Mouse (Mus musculus): Measurements from ENCODE around the gene Fam217b. TPM values are rescaled to one million over a fixed set of nuclear protein-coding genes. Genes with fewer than 3 reads are reported as not detected.

Fam217b gene
- polyA plus RNA-seq, 1 experiment from 2014 or later: 4.7 TPM

DNA sequence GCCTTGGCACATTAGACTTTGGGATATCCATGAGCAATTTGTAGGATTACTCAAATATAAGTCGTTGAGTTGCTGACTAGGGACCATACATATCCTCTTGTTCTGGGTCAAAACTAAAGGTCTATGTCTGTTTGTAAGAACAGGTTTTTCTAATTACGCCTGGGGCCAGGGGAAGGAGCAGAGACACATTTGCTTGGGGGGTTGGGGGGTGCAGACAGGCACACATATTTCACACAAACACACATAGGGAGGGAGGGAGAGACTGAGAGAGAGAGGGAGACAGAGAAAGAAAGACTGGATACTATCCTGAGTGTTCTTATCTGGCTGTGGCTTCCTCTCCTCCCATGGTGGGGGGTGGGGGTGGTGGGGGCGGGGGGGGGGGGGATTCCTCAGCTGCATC, 7.9 kb downstream of the Fam217b start:
- no peaks in the 10 kb centered on the region for H3K9me3 ChIP-seq
- H3K4me3 ChIP-seq: no peak overlapping the region
- H3K27ac ChIP-seq (replicated peaks): peak overlapping the region; percentile 83
- peaks cover 11% of the 10 kb centered on the region for H3K36me3 ChIP-seq (replicated peaks)
- peak; percentile 65 for DNase-seq (ENCODE audit: low spot score)
- whole genome bisulfite sequencing: 13% methylated on average over 3 of the region's 3 CpGs
- peaks cover 6% of the 10 kb centered on the region; the same call in 1 of the 2 replicates for H3K27me3 ChIP-seq (replicated peaks; ENCODE audit: low read depth, poor library complexity, severe bottlenecking)
- H3K4me1 ChIP-seq: peaks cover 34% of the 10 kb centered on the region

DNA sequence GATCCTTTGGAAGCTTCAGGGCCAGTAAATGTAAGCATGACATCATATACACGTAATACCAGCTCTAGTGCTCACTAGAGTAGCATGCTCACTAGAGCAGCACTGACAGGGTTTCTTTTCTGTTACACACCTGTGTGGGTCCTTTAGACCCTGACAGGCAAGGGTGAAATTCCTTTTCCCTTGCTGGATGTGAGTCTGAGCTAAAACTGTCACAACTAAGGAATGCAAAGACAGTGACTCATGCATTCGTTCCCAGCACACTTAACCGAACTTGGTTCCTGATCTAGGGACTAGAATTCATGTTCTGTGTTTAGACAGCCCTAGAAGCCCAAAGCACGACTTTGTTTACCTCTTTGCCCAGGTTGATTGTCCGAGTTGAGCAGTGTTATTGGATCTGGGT, 8.9 kb downstream of the Fam217b start:
- peak overlapping the region; percentile 83 for H3K27ac ChIP-seq (replicated peaks)
- H3K4me3 ChIP-seq: no peak overlapping the region
- H3K27me3 ChIP-seq (replicated peaks; ENCODE audit: low read depth, poor library complexity, severe bottlenecking): peaks cover 6% of the 10 kb centered on the region; the same call in 1 of the 2 replicates
- DNase-seq (ENCODE audit: low spot score): peak; percentile 10
- peaks cover 6% of the 10 kb centered on the region for H3K36me3 ChIP-seq (replicated peaks)
- H3K9me3 ChIP-seq: no peaks in the 10 kb centered on the region
- WGBS: 82% methylated on average over 5 of the region's 5 CpGs
- peaks cover 34% of the 10 kb centered on the region for H3K4me1 ChIP-seq

GRCm38 (mm10) chr2:178426229-178426628, 11.9 kb downstream of the Fam217b start:
- Histone ChIP-seq H3K4me3 (no peak overlapping the region), H3K36me3 (replicated peaks) (no peaks in the 10 kb centered on the region), H3K27ac (replicated peaks) (no peak overlapping the region), H3K9me3 (no peaks in the 10 kb centered on the region), H3K27me3 (replicated peaks; ENCODE audit: low read depth, poor library complexity, severe bottlenecking) (0 out of 2 replicates have a peak, but pooled peaks cover 3% of the 10 kb centered on the region), H3K4me1 (peaks cover 24% of the 10 kb centered on the region)
- peak; percentile 17 for DNase-seq (ENCODE audit: low spot score)
- 52% methylated on average over 4 of the region's 4 CpGs for WGBS

GRCm38 (mm10) chr2:178427181-178427580, 12.9 kb downstream of the Fam217b start:
- no peak for DNase-seq (ENCODE audit: low spot score)
- H3K4me1 ChIP-seq: peaks cover 18% of the 10 kb centered on the region
- H3K9me3 ChIP-seq: no peaks in the 10 kb centered on the region
- H3K27ac ChIP-seq (replicated peaks): no peak overlapping the region
- H3K4me3 ChIP-seq: no peak overlapping the region
- no peaks in the 10 kb centered on the region for H3K36me3 ChIP-seq (replicated peaks)
- 0 out of 2 replicates have a peak, but pooled peaks cover 3% of the 10 kb centered on the region for H3K27me3 ChIP-seq (replicated peaks; ENCODE audit: low read depth, poor library complexity, severe bottlenecking)
- WGBS: 90% methylated on average over 5 of the region's 5 CpGs

DNA sequence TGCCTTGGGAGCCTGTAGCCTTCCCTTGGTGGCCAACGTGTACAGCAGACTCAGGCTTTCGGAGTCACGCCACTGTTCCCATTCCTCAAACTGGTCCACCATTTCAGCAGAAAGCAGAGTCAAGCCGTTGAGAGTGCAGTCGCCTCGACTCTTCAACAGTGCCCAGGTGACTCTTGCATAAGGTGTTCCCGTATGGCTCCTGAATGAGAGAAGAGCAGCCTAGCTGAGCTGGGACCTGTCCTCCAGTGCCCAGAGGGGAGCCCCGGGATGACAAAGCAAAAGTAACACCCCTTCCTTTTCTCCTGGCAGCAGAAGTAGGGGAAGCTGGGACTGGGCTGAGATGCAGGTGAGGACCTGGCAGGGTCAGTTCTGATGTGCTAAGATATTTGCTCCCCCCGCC, 13.9 kb downstream of the Fam217b start:
- no peak for DNase-seq (ENCODE audit: low spot score)
- 85% methylated on average over 9 of the region's 9 CpGs for WGBS
- no peak overlapping the region for H3K4me3 ChIP-seq
- H3K9me3 ChIP-seq: no peaks in the 10 kb centered on the region
- 0 out of 2 replicates have a peak, but pooled peaks cover 3% of the 10 kb centered on the region for H3K27me3 ChIP-seq (replicated peaks; ENCODE audit: low read depth, poor library complexity, severe bottlenecking)
- H3K27ac ChIP-seq (replicated peaks): no peak overlapping the region
- peaks cover 8% of the 10 kb centered on the region for H3K4me1 ChIP-seq
- no peaks in the 10 kb centered on the region for H3K36me3 ChIP-seq (replicated peaks)

GRCm38 (mm10) chr2:178428676-178429075, 14.4 kb downstream of the Fam217b start:
- WGBS: 87% methylated on average over 4 of the region's 4 CpGs
- H3K36me3 ChIP-seq (replicated peaks): no peaks in the 10 kb centered on the region
- H3K27me3 ChIP-seq (replicated peaks; ENCODE audit: low read depth, poor library complexity, severe bottlenecking): 0 out of 2 replicates have a peak, but pooled peaks cover 3% of the 10 kb centered on the region
- H3K9me3 ChIP-seq: no peaks in the 10 kb centered on the region
- peaks cover 4% of the 10 kb centered on the region for H3K4me1 ChIP-seq
- H3K27ac ChIP-seq (replicated peaks): no peak overlapping the region
- no peak overlapping the region for H3K4me3 ChIP-seq
- DNase-seq (ENCODE audit: low spot score): no peak

DNA sequence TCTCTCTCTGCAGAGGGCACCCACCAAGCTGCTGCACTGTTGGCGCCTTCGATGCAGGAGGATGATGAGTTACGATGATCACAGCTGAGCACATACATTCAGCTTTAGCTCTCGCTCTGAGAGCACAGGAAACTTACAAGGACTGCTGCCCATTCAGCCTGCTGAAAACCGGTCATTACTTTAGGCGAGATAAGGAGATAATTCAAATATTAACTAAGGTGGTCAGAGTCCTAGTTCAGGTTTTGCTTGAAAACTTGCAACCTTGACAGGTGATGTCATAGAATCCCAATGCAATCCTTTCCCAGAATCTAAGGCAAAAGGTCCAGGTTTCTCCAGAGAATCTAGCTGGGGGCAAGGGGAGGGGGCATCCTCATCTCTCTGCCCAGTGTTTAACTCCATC, 15.1 kb downstream of the Fam217b start:
- Histone ChIP-seq H3K4me3 (no peak overlapping the region), H3K9me3 (no peaks in the 10 kb centered on the region), H3K4me1 (peaks cover 4% of the 10 kb centered on the region), H3K27me3 (replicated peaks; ENCODE audit: low read depth, poor library complexity, severe bottlenecking) (0 out of 2 replicates have a peak, but pooled peaks cover 2% of the 10 kb centered on the region), H3K36me3 (replicated peaks) (no peaks in the 10 kb centered on the region), H3K27ac (replicated peaks) (no peak overlapping the region)
- DNase-seq (ENCODE audit: low spot score): no peak
- 91% methylated on average over 6 of the region's 6 CpGs for WGBS

DNA sequence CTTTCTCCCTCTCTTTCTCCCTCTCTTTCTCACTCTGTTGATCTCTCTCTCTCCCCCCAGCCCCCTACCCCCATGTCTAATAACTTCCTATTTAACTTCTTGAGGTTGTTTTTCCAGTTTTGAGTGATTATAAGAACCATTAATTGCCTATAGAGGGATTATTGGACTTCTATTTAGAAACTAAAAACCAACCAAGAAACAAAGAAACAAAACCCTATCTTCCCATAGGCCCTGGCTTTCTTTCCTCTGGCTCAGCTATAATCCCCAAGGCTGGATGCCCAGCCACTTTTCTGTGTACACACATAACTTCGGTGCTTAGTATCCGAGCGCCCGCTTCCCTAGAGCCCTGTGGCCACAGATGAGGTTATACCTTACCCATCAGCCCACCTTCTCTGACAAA, 15.9 kb downstream of the Fam217b start, which contains the start of gene Cdh26:
Cdh26 (plus strand) TSS at position 301 of the 400 bp plus-strand sequence.
- 92% methylated on average over 4 of the region's 4 CpGs for WGBS
- Histone ChIP-seq H3K4me3 (no peak within 1 kb of the TSS), H3K9me3 (no peaks in the 10 kb centered on the region), H3K4me1 (peaks cover 4% of the 10 kb centered on the region), H3K27ac (replicated peaks) (no peak within 1 kb of the TSS), H3K27me3 (replicated peaks; ENCODE audit: low read depth, poor library complexity, severe bottlenecking) (no peaks in the 10 kb centered on the region), H3K36me3 (replicated peaks) (no peaks in the 10 kb centered on the region)
- no peak for DNase-seq (ENCODE audit: low spot score)

DNA sequence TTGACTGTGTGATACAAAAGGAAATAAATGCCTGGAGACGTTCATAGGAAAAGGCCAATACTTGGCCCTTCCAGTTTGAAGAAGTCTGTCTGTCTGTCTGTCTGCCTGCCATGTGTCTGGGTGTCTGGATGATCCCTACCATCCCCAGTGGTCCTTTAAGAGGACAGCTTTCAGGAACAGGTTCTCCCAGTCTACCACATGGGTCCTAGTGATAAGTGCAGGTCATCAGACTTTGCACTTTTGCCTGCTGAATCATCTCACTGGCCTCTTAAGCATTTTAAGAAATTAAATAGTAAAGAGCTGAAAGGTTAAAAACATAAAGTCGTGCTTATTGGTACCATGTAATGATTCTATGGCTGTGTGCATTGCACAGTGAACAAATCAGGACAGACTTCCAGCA, 19.2 kb downstream of the Fam217b start:
- no peaks in the 10 kb centered on the region for H3K9me3 ChIP-seq
- no peak overlapping the region for H3K27ac ChIP-seq (replicated peaks)
- H3K36me3 ChIP-seq (replicated peaks): no peaks in the 10 kb centered on the region
- no peak overlapping the region for H3K4me3 ChIP-seq
- DNase-seq (ENCODE audit: low spot score): no peak
- peaks cover 17% of the 10 kb centered on the region for H3K4me1 ChIP-seq
- 76% methylated on average over 2 of the region's 2 CpGs for WGBS
- no peaks in the 10 kb centered on the region for H3K27me3 ChIP-seq (replicated peaks; ENCODE audit: low read depth, poor library complexity, severe bottlenecking)

GRCm38 (mm10) chr2:178433903-178434302, 19.6 kb downstream of the Fam217b start:
- WGBS: 85% methylated on average over 2 of the region's 2 CpGs
- H3K36me3 ChIP-seq (replicated peaks): no peaks in the 10 kb centered on the region
- peaks cover 17% of the 10 kb centered on the region for H3K4me1 ChIP-seq

GRCm38 (mm10) chr2:178437311-178437710, 23.0 kb downstream of the Fam217b start:
- Histone ChIP-seq H3K9me3 (no peaks in the 10 kb centered on the region), H3K4me1 (peaks cover 14% of the 10 kb centered on the region; the same call in 1 of the 2 replicates), H3K36me3 (replicated peaks) (no peaks in the 10 kb centered on the region), H3K27ac (replicated peaks) (no peak overlapping the region), H3K4me3 (no peak overlapping the region), H3K27me3 (replicated peaks; ENCODE audit: low read depth, poor library complexity, severe bottlenecking) (no peaks in the 10 kb centered on the region)
- 72% methylated on average over 9 of the region's 9 CpGs for WGBS
- DNase-seq (ENCODE audit: low spot score): no peak

More at GRCm38 (mm10) chr2:178433903-178434302, 19.6 kb downstream of the Fam217b start:
- no peak for DNase-seq (ENCODE audit: low spot score)
- H3K27ac ChIP-seq (replicated peaks): no peak overlapping the region
- H3K9me3 ChIP-seq: no peaks in the 10 kb centered on the region
- no peak overlapping the region for H3K4me3 ChIP-seq
- no peaks in the 10 kb centered on the region for H3K27me3 ChIP-seq (replicated peaks; ENCODE audit: low read depth, poor library complexity, severe bottlenecking)

DNA sequence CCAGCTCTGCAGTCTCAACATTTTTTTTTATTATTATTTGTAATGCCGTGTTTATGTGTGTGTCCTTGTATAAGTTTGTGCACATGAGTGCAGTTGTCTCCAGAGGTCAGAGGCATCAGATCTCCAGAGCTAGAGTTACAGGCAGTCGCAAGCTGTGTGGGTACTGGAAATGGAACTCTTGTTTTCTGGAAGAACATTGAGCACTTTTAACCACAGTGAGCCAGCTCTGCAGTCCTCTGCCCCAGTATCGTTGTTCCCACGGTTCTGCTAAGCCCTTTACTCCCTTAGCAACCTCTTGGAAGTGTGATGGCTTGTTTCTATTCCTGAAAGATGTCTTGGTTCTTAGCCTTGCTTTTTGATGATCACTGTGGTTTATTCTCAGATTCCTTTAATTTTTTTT, 35.1 kb downstream of the Fam217b start:
- 86% methylated on average over 4 of the region's 4 CpGs for WGBS
- H3K4me1 ChIP-seq: peaks cover 16% of the 10 kb centered on the region
- DNase-seq (ENCODE audit: low spot score): no peak
- no peak overlapping the region for H3K27ac ChIP-seq (replicated peaks)
- no peaks in the 10 kb centered on the region for H3K36me3 ChIP-seq (replicated peaks)
- no peaks in the 10 kb centered on the region for H3K27me3 ChIP-seq (replicated peaks; ENCODE audit: low read depth, poor library complexity, severe bottlenecking)
- H3K9me3 ChIP-seq: no peaks in the 10 kb centered on the region
- no peak overlapping the region for H3K4me3 ChIP-seq

DNA sequence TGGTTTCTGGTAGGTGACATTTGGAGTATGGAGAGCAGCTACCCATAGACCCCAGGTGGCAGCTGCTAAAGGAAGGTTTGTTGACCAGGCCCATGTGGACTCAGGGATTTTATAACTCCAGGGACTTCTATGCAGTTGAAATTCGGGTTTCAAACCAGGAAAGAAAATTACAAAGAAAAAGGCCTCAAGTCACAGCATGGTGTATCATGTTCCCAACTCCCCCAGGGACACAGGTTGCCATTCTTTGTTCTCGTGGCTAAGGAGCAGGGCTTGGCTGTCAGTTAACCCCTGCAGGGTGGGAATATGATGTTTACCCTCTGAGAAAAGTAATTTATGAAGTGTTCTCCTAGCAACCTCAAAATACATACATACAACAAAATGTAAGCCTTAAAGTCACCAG, 35.9 kb downstream of the Fam217b start:
- Histone ChIP-seq H3K4me1 (peaks cover 24% of the 10 kb centered on the region), H3K27ac (replicated peaks) (peak overlapping the region; percentile 48; the same call in 1 of the 2 replicates), H3K27me3 (replicated peaks; ENCODE audit: low read depth, poor library complexity, severe bottlenecking) (no peaks in the 10 kb centered on the region), H3K4me3 (no peak overlapping the region), H3K9me3 (no peaks in the 10 kb centered on the region), H3K36me3 (replicated peaks) (no peaks in the 10 kb centered on the region)
- no peak for DNase-seq (ENCODE audit: low spot score)
- WGBS: 6% methylated on average over 2 of the region's 2 CpGs

All from embryonic facial prominence, embryonic 10.5 days (tissue).